Mouse (Mus musculus) erythroblast, embryonic 14.5 days (primary cell): ENCODE data around the gene Deaf1.

Experiments used
- GATA1 ChIP-seq: IDR thresholded peaks from 2 replicates; pipeline ENCODE4 v1.6.1; 2012; ENCODE audit warnings: low read length, inconsistent platforms, mixed read lengths
- TAL1 ChIP-seq: IDR thresholded peaks from 3 replicates; pipeline ENCODE4 v1.6.1; 2012; ENCODE audit warnings: low read length, inconsistent platforms, mixed read lengths

DNA sequence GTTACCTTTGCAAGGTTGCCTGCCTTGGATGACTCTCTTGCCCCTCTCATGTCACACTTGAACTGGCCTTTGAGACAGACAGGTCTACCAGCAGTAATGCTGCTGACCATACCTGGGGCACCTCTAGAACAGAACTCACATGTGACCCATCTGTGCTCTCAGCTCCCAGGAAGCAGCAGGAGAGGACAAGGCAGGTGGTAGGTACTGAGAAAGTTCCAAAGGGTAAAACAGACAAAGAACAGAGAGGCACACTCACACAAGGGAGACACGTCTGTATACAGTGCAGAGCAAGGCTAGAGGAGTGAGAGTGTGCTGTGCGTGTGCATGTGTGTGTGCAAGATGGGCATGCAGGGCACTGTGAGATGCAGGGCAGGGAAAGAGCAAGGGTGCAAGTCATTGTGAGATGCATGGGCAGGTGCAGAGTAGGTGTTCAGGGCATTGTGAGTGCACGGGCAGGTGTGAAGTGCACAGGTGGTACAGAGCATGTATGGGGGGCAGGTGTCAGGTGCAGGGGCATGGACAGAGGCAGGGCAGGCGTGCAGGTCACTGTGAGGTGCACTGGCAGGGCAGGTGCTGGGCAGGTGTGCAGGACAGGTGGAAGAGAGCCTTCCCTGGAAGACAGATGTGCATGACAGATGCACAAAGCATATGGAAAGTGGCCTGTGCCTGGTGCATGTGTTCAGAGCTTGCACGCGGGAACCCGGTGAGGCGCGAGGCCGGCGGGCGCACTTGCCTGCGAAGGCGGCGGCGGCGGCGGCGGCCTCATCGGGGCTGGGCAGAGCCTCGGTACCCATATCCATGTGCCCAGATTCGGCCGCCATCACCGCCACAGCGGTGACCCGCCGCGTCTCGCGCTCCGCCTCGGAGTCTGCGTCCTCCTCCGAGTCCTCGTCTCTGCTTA, 694 bp downstream of the Deaf1 start:
- TF ChIP-seq GATA1 (no peak), TAL1 (no peak)
